Mouse (Mus musculus) spleen, adult 2 months (tissue): ENCODE results near the gene Cd79b. TPM values are rescaled to one million over a fixed set of nuclear protein-coding genes. Genes with fewer than 3 reads are reported as not detected.

ENCODE experiments used
- DNase-seq, 2 experiments: peaks; one replicate each; pipeline versions ENCODE4 v3.0.0 to v3.0.0-alpha.2; 2012 to 2021; ENCODE audit warnings: low spot score in 2 of 2, low read depth in 1 of 2
- H3K27ac ChIP-seq: fragments of 200-500 bp; 2 replicates; pipeline ENCODE4 v1.5.1; 2012; ENCODE audit warnings: low read length, inconsistent platforms; ENCODE audit not compliant: insufficient read depth
- H3K27me3 ChIP-seq: fragments of 200-500 bp; 2 replicates; pipeline ENCODE4 v1.6.1; 2012; ENCODE audit warnings: mild to moderate bottlenecking, moderate library complexity, low read length, inconsistent platforms; ENCODE audit not compliant: control insufficient read depth, insufficient read depth
- H3K36me3 ChIP-seq: fragments of 200-500 bp; 2 replicates; pipeline ENCODE4 v1.6.1; 2012; ENCODE audit warnings: mild to moderate bottlenecking, low read length, inconsistent platforms; ENCODE audit not compliant: control insufficient read depth, insufficient read depth
- H3K4me1 ChIP-seq: fragments of 200-500 bp; 2 replicates; pipeline ENCODE4 v1.6.1; 2011; ENCODE audit warnings: inconsistent platforms; ENCODE audit not compliant: control insufficient read depth, insufficient read depth, insufficient read length
- H3K4me3 ChIP-seq: fragments of 200-500 bp; 2 replicates; pipeline ENCODE4 v1.5.1; 2011; ENCODE audit warnings: mild to moderate bottlenecking, inconsistent platforms; ENCODE audit not compliant: insufficient read depth, insufficient read length; ENCODE audit errors: extremely low read depth
- CTCF ChIP-seq: fragments of 200-500 bp; IDR thresholded peaks from 2 replicates; pipeline ENCODE4 v1.5.1; 2011; ENCODE audit warnings: mild to moderate bottlenecking, inconsistent platforms; ENCODE audit not compliant: insufficient read depth, insufficient read length, insufficient replicate concordance; ENCODE audit errors: extremely low read depth
- POLR2A ChIP-seq: fragments of 200-500 bp; IDR thresholded peaks from 2 replicates; pipeline ENCODE4 v1.6.1; 2011; ENCODE audit warnings: low read depth, low read length, inconsistent platforms
- WGBS: fragments of 180-500 bp; shearing (Covaris S2); methylation state at CpG from one replicate; pipeline ENCODE4 v1.1.7; 2018; 5-methylcytosine and 5-hydroxymethylcytosine counted together
- polyA plus RNA-seq: library from polyadenylated mRNA; depleted of rRNA; stranded (reverse); fragments of >200 nt; gene quantifications from 2 replicates; pipeline ENCODE4 v1.2.3, GENCODE M21; 2012

The Cd79b gene
- polyA plus RNA-seq, 1 experiment, result 556 TPM

- H3K4me3 ChIP-seq, result peak overlapping the region; percentile 17; the same call in 1 of the 2 replicates
- 46% methylated on average over 5 of the region's 5 CpGs for WGBS
- H3K27me3 ChIP-seq, result no peaks in the 10 kb centered on the region
- DNase-seq, result peak; percentile 78 to 89
- H3K36me3 ChIP-seq, result no peaks in the 10 kb centered on the region
- peak overlapping the region; percentile 94 for H3K27ac ChIP-seq
- TF ChIP-seq CTCF (no peak), POLR2A (no peak)
- peaks cover 22% of the 10 kb centered on the region; the same call in 1 of the 2 replicates for H3K4me1 ChIP-seq
Observed at GRCm38 (mm10) chr11:106324858-106325257, 10.3 kb upstream of the Cd79b start.

DNA sequence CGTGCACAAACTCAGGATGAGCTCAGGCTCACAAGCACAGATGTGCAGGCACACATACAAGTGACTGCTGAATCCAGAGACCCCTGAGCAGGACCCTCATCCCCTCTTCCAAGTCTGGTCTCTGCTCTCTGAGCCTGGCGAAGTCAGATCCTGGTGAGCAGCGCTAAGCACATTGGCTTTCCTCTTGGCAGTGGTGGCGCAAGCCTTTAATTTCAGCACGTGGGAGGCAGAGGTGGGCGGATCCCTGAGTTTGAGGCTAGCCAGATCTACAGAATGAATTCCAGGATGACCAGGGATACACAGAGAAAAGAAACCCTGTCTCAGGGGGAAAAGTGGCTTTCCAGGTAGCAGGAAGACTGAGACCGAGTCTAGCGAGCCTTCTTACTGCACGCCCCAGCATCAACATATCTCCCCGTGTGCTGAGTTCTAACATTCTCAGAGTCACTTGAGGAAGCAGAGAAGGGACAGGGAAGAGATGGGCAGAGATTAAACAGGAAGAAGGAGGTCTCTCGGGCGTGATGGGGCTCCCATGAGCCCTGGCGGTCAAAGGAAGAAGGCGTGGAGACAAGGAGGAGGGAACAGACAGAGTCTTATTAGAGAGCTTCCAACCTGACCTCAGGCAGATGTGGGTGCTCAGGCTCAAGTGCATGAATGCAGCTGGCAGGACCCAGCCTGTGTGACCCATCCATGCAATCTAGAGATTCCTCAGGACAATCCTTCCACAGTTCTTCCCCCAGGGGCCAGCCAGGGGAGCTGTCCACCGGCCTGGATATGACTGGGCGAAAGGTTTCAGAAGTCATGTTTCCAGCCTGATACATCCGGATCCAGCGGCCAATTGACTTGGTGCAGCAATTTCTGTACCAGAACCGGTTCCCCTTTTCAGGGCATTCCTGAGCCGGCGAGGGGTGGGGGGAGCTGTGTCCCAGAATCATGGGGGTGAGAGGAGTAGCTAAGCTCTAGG lies 4.1 kb upstream of the Cd79b start:
- Histone ChIP-seq H3K4me1 (peaks cover 42% of the 10 kb centered on the region; the same call in 1 of the 2 replicates), H3K36me3 (no peaks in the 10 kb centered on the region), H3K27ac (peak overlapping the region; percentile 87), H3K27me3 (no peaks in the 10 kb centered on the region), H3K4me3 (peak overlapping the region; percentile 31; the same call in 1 of the 2 replicates)
- 38% methylated on average over 21 of the region's 21 CpGs for WGBS
- peak in 1 of 2 experiments; percentile 61 for DNase-seq
- no peak for TF ChIP-seq CTCF
- TF ChIP-seq POLR2A, result peak; percentile 39; the same call in 1 of the 2 replicates

GRCm38 (mm10) chr11:106317801-106318200 lies 3.2 kb upstream of the Cd79b start:
- peaks cover 40% of the 10 kb centered on the region; the same call in 1 of the 2 replicates for H3K4me1 ChIP-seq

GRCm38 (mm10) chr11:106316416-106316815 lies 1.9 kb upstream of the Cd79b start:
- Histone ChIP-seq H3K27ac (peak overlapping the region; percentile 87), H3K36me3 (peaks cover 20% of the 10 kb centered on the region), H3K4me3 (no peak overlapping the region), H3K4me1 (peaks cover 40% of the 10 kb centered on the region; the same call in 1 of the 2 replicates), H3K27me3 (no peaks in the 10 kb centered on the region)
- DNase-seq, result no peak
- 96% methylated on average over 1 of the region's 1 CpGs for WGBS
- TF ChIP-seq POLR2A, result no peak
- no peak for TF ChIP-seq CTCF

More at GRCm38 (mm10) chr11:106317801-106318200, 3.2 kb upstream of the Cd79b start:
- Histone ChIP-seq H3K27ac (peak overlapping the region; percentile 87), H3K27me3 (no peaks in the 10 kb centered on the region), H3K4me3 (no peak overlapping the region), H3K36me3 (peaks cover 6% of the 10 kb centered on the region)
- DNase-seq, result no peak
- TF ChIP-seq POLR2A, result no peak
- no peak for TF ChIP-seq CTCF
- 32% methylated on average over 7 of the region's 7 CpGs for WGBS

DNA sequence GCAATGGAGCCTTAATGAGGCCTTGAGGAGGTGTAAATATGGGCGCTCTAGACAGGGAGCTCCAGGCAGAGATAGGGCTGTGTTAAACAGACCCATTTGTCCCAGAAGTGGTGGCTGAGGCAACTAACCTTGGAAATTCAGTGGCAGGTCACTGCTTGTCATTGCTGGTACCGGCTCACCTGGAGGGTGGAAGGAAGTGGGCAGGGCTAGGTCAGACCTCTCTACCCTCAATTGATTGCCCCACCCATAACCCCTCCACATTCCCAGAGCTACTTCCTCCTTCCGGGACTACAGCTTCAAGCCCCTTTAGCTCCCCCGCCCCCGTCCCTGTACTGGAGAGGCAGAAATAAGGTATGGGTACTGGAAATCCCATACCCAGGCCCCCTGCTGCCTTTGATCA lies 1.0 kb downstream of the Cd79b start:
- H3K27me3 ChIP-seq, result no peaks in the 10 kb centered on the region

GRCm38 (mm10) chr11:106310123-106310522 lies 4.4 kb downstream of the Cd79b start:
- TF ChIP-seq CTCF, result no peak
- TF ChIP-seq POLR2A, result peak; percentile 79
- Histone ChIP-seq H3K4me1 (peaks cover 8% of the 10 kb centered on the region; the same call in 1 of the 2 replicates), H3K4me3 (peak overlapping the region; percentile 77), H3K27me3 (no peaks in the 10 kb centered on the region), H3K36me3 (peaks cover 28% of the 10 kb centered on the region), H3K27ac (peak overlapping the region; percentile 95)
- peak in 1 of 2 experiments; percentile 84 for DNase-seq
- WGBS, result 46% methylated on average over 5 of the region's 5 CpGs

More for the DNA sequence above, 1.0 kb downstream of the Cd79b start:
- H3K36me3 ChIP-seq, result peaks cover 28% of the 10 kb centered on the region
- TF ChIP-seq POLR2A (peak; percentile 69), CTCF (no peak)
- H3K4me3 ChIP-seq, result peak overlapping the region; percentile 77
- peak overlapping the region; percentile 95 for H3K27ac ChIP-seq
- DNase-seq, result peak in 1 of 2 experiments; percentile 76
- H3K4me1 ChIP-seq, result peaks cover 24% of the 10 kb centered on the region; the same call in 1 of the 2 replicates
- WGBS, result 20% methylated on average over 5 of the region's 5 CpGs
